Mouse (Mus musculus) CH12.LX (cell line): ENCODE data around the gene Denr. TPM values are rescaled to one million over a fixed set of nuclear protein-coding genes. Genes with fewer than 3 reads are reported as not detected.
A peak's percentile ranks its signal among the peaks of the same experiment; 100 is the strongest.

Source experiments
- DNase-seq: peaks from one replicate; pipeline ENCODE4 v3.0.0-alpha.2; 2013; ENCODE audit errors: extremely low read depth
- H3K27ac ChIP-seq: 2 replicates; pipeline ENCODE4 v1.5.1; 2012; ENCODE audit warnings: low read depth, mild to moderate bottlenecking, control low read depth, moderate library complexity; ENCODE audit not compliant: insufficient read depth
- H3K27me3 ChIP-seq: replicated peaks from 2 replicates; pipeline ENCODE3; 2012; ENCODE audit warnings: inconsistent platforms
- H3K36me3 ChIP-seq, 2 experiments: replicated peaks in 1 of 2; 2 replicates each; pipeline versions ENCODE3 to v1.6.1; 2012; ENCODE audit warnings: inconsistent platforms in 1 of 2, low read length in 1 of 2, mild to moderate bottlenecking in 1 of 2, mixed read lengths in 1 of 2, moderate library complexity in 1 of 2; ENCODE audit not compliant: control insufficient read depth in 1 of 2, insufficient read depth in 1 of 2
- H3K4me1 ChIP-seq, 2 experiments: 2 replicates each; pipeline ENCODE4 v1.6.1; 2012; ENCODE audit warnings: inconsistent platforms in 1 of 2, moderate library complexity in 1 of 2; ENCODE audit not compliant: insufficient read depth in 2 of 2, control insufficient read depth in 1 of 2
- H3K4me2 ChIP-seq: 2 replicates; pipeline ENCODE4 v1.6.1; 2012; ENCODE audit warnings: low read depth, mild to moderate bottlenecking, control low read depth; ENCODE audit not compliant: poor library complexity, insufficient read depth, severe bottlenecking
- H3K4me3 ChIP-seq, 3 experiments: fragments of 150-350 bp in 1 of 3; sonication (generic) in 1 of 3; replicated peaks in 1 of 3; 2 replicates each; pipeline versions ENCODE3 to v1.5.1; 2011 to 2012; ENCODE audit warnings: low read depth in 2 of 3, low read length in 2 of 3, mild to moderate bottlenecking in 2 of 3, moderate library complexity in 2 of 3, control low read depth in 1 of 3, improper control_type of control experiment in 1 of 3, inconsistent platforms in 1 of 3, mixed read lengths in 1 of 3; ENCODE audit not compliant: poor library complexity in 1 of 3
- H3K79me2 ChIP-seq: replicated peaks from 2 replicates; pipeline ENCODE4 v1.6.1; 2012; ENCODE audit warnings: mild to moderate bottlenecking, moderate library complexity; ENCODE audit not compliant: control insufficient read depth, poor library complexity, insufficient read depth, severe bottlenecking; ENCODE audit errors: extremely low read depth
- H3K9ac ChIP-seq: 2 replicates; pipeline ENCODE4 v1.6.1; 2012; ENCODE audit warnings: low read depth, mild to moderate bottlenecking, control low read depth, moderate library complexity; ENCODE audit not compliant: insufficient read depth
- H3K9me3 ChIP-seq: replicated peaks from 2 replicates; pipeline ENCODE3; 2012; ENCODE audit warnings: low read length, inconsistent platforms, mixed read lengths
- BHLHE40 ChIP-seq: IDR thresholded peaks from 2 replicates; pipeline ENCODE4 v1.6.1; 2011; ENCODE audit warnings: mild to moderate bottlenecking, low read depth, low read length, improper control_type of control experiment
- CHD1 ChIP-seq: IDR thresholded peaks from 2 replicates; pipeline ENCODE4 v1.6.1; 2012; ENCODE audit warnings: low read depth, low read length, improper control_type of control experiment, inconsistent platforms
- CHD2 ChIP-seq: IDR thresholded peaks from 2 replicates; pipeline ENCODE4 v1.6.1; 2011; ENCODE audit warnings: low read length, improper control_type of control experiment
- CTCF ChIP-seq, 2 experiments: IDR thresholded peaks in 1 of 2; conservative IDR thresholded peaks in 1 of 2; 2 replicates each; pipeline ENCODE4 v1.5.1; 2011 to 2012; ENCODE audit warnings: low read depth in 2 of 2, low read length in 2 of 2, improper control_type of control experiment in 1 of 2, inconsistent platforms in 1 of 2, mild to moderate bottlenecking in 1 of 2, moderate library complexity in 1 of 2
- ELF1 ChIP-seq: IDR thresholded peaks from 2 replicates; pipeline ENCODE4 v1.6.1; 2014; ENCODE audit warnings: low read depth, mild to moderate bottlenecking, inconsistent platforms, low read length, improper control_type of control experiment
- EP300 ChIP-seq: IDR thresholded peaks from 2 replicates; pipeline ENCODE4 v1.6.1; 2011; ENCODE audit warnings: low read length, improper control_type of control experiment
- ETS1 ChIP-seq: conservative IDR thresholded peaks from 2 replicates; pipeline ENCODE4 v1.6.1; 2012; ENCODE audit warnings: low read depth, mild to moderate bottlenecking, inconsistent platforms, low read length, improper control_type of control experiment, moderate library complexity
- HCFC1 ChIP-seq: IDR thresholded peaks from 2 replicates; pipeline ENCODE4 v1.6.1; 2012; ENCODE audit warnings: low read depth, mild to moderate bottlenecking, inconsistent platforms, low read length, improper control_type of control experiment
- IRF4 ChIP-seq: IDR thresholded peaks from 2 replicates; pipeline ENCODE4 v1.6.1; 2014; ENCODE audit warnings: low read depth, mild to moderate bottlenecking, inconsistent platforms, low read length, improper control_type of control experiment
- JUN ChIP-seq: IDR thresholded peaks from 2 replicates; pipeline ENCODE4 v1.6.1; 2011; ENCODE audit warnings: low read depth, mild to moderate bottlenecking, low read length, improper control_type of control experiment, moderate library complexity; ENCODE audit not compliant: insufficient read depth
- JUND ChIP-seq: conservative IDR thresholded peaks from 2 replicates; pipeline ENCODE4 v1.6.1; 2011; ENCODE audit warnings: low read depth, low read length, improper control_type of control experiment
- MAFK ChIP-seq: IDR thresholded peaks from 2 replicates; pipeline ENCODE4 v1.6.1; 2011; ENCODE audit warnings: low read length, improper control_type of control experiment; ENCODE audit not compliant: insufficient replicate concordance
- MAX ChIP-seq: IDR thresholded peaks from 2 replicates; pipeline ENCODE4 v1.6.1; 2011; ENCODE audit warnings: low read length, improper control_type of control experiment
- MAZ ChIP-seq: IDR thresholded peaks from 2 replicates; pipeline ENCODE4 v1.6.1; 2012; ENCODE audit warnings: low read depth, mild to moderate bottlenecking, inconsistent platforms, low read length, improper control_type of control experiment, moderate library complexity
- MEF2A ChIP-seq: IDR thresholded peaks from 2 replicates; pipeline ENCODE4 v1.6.1; 2014; ENCODE audit warnings: low read depth, mild to moderate bottlenecking, inconsistent platforms, low read length, improper control_type of control experiment, borderline replicate concordance
- MXI1 ChIP-seq: IDR thresholded peaks from 2 replicates; pipeline ENCODE4 v1.6.1; 2011; ENCODE audit warnings: mild to moderate bottlenecking, low read depth, low read length, improper control_type of control experiment
- NELFE ChIP-seq: IDR thresholded peaks from 2 replicates; pipeline ENCODE4 v1.6.1; 2011; ENCODE audit warnings: low read depth, low read length, improper control_type of control experiment
- PAX5 ChIP-seq: IDR thresholded peaks from 2 replicates; pipeline ENCODE4 v1.6.1; 2012; ENCODE audit warnings: low read length, inconsistent platforms, mixed read lengths
- POLR2A ChIP-seq: IDR thresholded peaks from 2 replicates; pipeline ENCODE4 v1.6.1; 2011; ENCODE audit warnings: low read depth, mild to moderate bottlenecking, improper control_type of control experiment, low read length
- POLR2AphosphoS2 ChIP-seq: IDR thresholded peaks from 2 replicates; pipeline ENCODE4 v1.6.1; 2011; ENCODE audit warnings: low read depth, low read length, improper control_type of control experiment
- RAD21 ChIP-seq: IDR thresholded peaks from 2 replicates; pipeline ENCODE4 v1.6.1; 2011; ENCODE audit warnings: low read depth, mild to moderate bottlenecking, low read length, improper control_type of control experiment, moderate library complexity
- RCOR1 ChIP-seq: conservative IDR thresholded peaks from 2 replicates; pipeline ENCODE4 v1.6.1; 2012; ENCODE audit warnings: low read depth, mild to moderate bottlenecking, inconsistent platforms, low read length, improper control_type of control experiment
- SIN3A ChIP-seq: IDR thresholded peaks from 2 replicates; pipeline ENCODE4 v1.6.1; 2012; ENCODE audit warnings: low read length, improper control_type of control experiment, inconsistent platforms
- TBP ChIP-seq: conservative IDR thresholded peaks from 2 replicates; pipeline ENCODE4 v1.6.1; 2011; ENCODE audit warnings: low read depth, low read length, improper control_type of control experiment
- TCF12 ChIP-seq: IDR thresholded peaks from 2 replicates; pipeline ENCODE4 v1.6.1; 2014; ENCODE audit warnings: low read depth, mild to moderate bottlenecking, inconsistent platforms, low read length, improper control_type of control experiment
- UBTF ChIP-seq: IDR thresholded peaks from 2 replicates; pipeline ENCODE4 v1.6.1; 2012; ENCODE audit warnings: low read depth, mild to moderate bottlenecking, inconsistent platforms, low read length, improper control_type of control experiment, moderate library complexity
- USF1 ChIP-seq: IDR thresholded peaks from 2 replicates; pipeline ENCODE4 v1.6.1; 2014; ENCODE audit warnings: low read depth, mild to moderate bottlenecking, inconsistent platforms, low read length, improper control_type of control experiment
- USF2 ChIP-seq: conservative IDR thresholded peaks from 2 replicates; pipeline ENCODE4 v1.6.1; 2011; ENCODE audit warnings: low read depth, low read length, improper control_type of control experiment
- ZKSCAN1 ChIP-seq: IDR thresholded peaks from 2 replicates; pipeline ENCODE4 v1.6.1; 2012; ENCODE audit warnings: low read depth, inconsistent platforms, low read length, improper control_type of control experiment, borderline replicate concordance
- ZNF384 ChIP-seq: IDR thresholded peaks from 2 replicates; pipeline ENCODE4 v1.6.1; 2012; ENCODE audit warnings: low read depth, low read length, improper control_type of control experiment, inconsistent platforms
- dilution Hi-C: fragments of 300-500 bp; cut with MboI; formaldehyde crosslinking; loops from 2 replicates; pipeline ENCODE4 v1.14.3; 2020; ENCODE audit warnings: low sequenced_read_pairs; ENCODE audit not compliant: extremely low pct_unique_long_range_greater_than_20kb, extremely low pct_ligation_motif_present
- in situ Hi-C: fragments of 300-500 bp; cut with MboI; formaldehyde crosslinking; loops from 3 replicates; pipeline ENCODE4 v1.14.3; 2019; ENCODE audit warnings: low sequenced_read_pairs, low pct_ligation_motif_present, low pct_unique_long_range_greater_than_20kb, mixed read lengths
- polyA plus RNA-seq: library from polyadenylated mRNA; unstranded; fragments of >175 nt; gene quantifications from 2 replicates; pipeline ENCODE4 v1.2.1, GENCODE M21; 2012; ENCODE audit warnings: low read depth; ENCODE audit not compliant: insufficient read length
- total RNA-seq, 2 experiments: library from RNA; depleted of rRNA; stranded (reverse); fragments of 300-350 nt in 1 of 2; fragments of >200 nt in 1 of 2; gene quantifications; 2 replicates each; pipeline ENCODE4 v1.2.3; 2012 to 2014

The Denr gene
- total and polyA plus RNA-seq, 3 experiments = 80.9 to 423 (median 128) TPM

GRCm38 (mm10) chr5:123858798-123859197, 48.2 kb upstream of the Denr start:
- H3K4me2 ChIP-seq = no peak overlapping the region
- no peaks in the 10 kb centered on the region for H3K9me3 ChIP-seq
- H3K27ac ChIP-seq = no peak overlapping the region
- H3K4me1 ChIP-seq = peaks cover 5 to 24% of the 10 kb centered on the region in 2 experiments
- no peaks in the 10 kb centered on the region for H3K36me3 ChIP-seq
- dilution Hi-C loops (no loop called here), in situ Hi-C loops (no loop called here)
- H3K79me2 ChIP-seq = no peaks in the 10 kb centered on the region
- H3K27me3 ChIP-seq = no peaks in the 10 kb centered on the region
- no peak for TF ChIP-seq USF1
- no peak for TF ChIP-seq TBP
- TF ChIP-seq ETS1 = no peak
- TF ChIP-seq UBTF = no peak
- no peak for TF ChIP-seq POLR2A
- TF ChIP-seq CHD1 = no peak
- TF ChIP-seq PAX5 = no peak
- no peak for TF ChIP-seq TCF12
- TF ChIP-seq RCOR1 = no peak
- H3K9ac ChIP-seq = no peak overlapping the region
- H3K4me3 ChIP-seq = no peak overlapping the region
- no peak for DNase-seq

- Histone ChIP-seq H3K27ac (no peak overlapping the region), H3K36me3 (no peaks in the 10 kb centered on the region)
- 0 out of 2 replicates have a peak, but pooled peaks have one; percentile 3 for TF ChIP-seq USF2
- TF ChIP-seq ZNF384 = peak; percentile 91
- TF ChIP-seq POLR2AphosphoS2 = no peak
- peak; percentile 42 for TF ChIP-seq ETS1
- TF ChIP-seq MEF2A = peak; percentile 56; the same call in 1 of the 2 replicates
- peak; percentile 75 for TF ChIP-seq CHD2
- peak; percentile 49; the same call in 1 of the 2 replicates for TF ChIP-seq BHLHE40
- no peak for TF ChIP-seq MAZ
- TF ChIP-seq TBP = 0 out of 2 replicates have a peak, but pooled peaks have one; percentile 22
- peak; percentile 91 for TF ChIP-seq RCOR1
- no peak for TF ChIP-seq ZKSCAN1
- no peak for TF ChIP-seq NELFE
- no peak for TF ChIP-seq USF1
- no peak for TF ChIP-seq HCFC1
- no peak for TF ChIP-seq PAX5
- no peak for TF ChIP-seq MAX
- peak; percentile 92 for TF ChIP-seq EP300
- TF ChIP-seq JUN = no peak
- TF ChIP-seq MXI1 = 0 out of 2 replicates have a peak, but pooled peaks have one; percentile 30
- no peak for TF ChIP-seq JUND
- no peak for TF ChIP-seq MAFK
- peak; percentile 73 for TF ChIP-seq SIN3A
- no peak for TF ChIP-seq ELF1
- no peak; the same call in 1 of the 2 replicates for TF ChIP-seq CHD1
- TF ChIP-seq IRF4 = peak; percentile 91
- no peak for TF ChIP-seq RAD21
- no peak for TF ChIP-seq CTCF (conservative IDR thresholded peaks at IDR 0.05 in 1 of 2, IDR thresholded peaks at IDR 0.05 in 1 of 2; ENCODE audit: low read depth in 2 of 2, low read length in 2 of 2)
- TF ChIP-seq, all 38 proteins: peak for 12
- H3K27me3 ChIP-seq = no peaks in the 10 kb centered on the region
- dilution Hi-C loops = no loop called here
- DNase-seq = peak; percentile 30
- H3K4me3 ChIP-seq = peak overlapping the region; percentile 17 to 37 (median 31)
- H3K4me2 ChIP-seq = peak overlapping the region; percentile 96
- peak overlapping the region; percentile 54; the same call in 1 of the 2 replicates for H3K9ac ChIP-seq
- H3K79me2 ChIP-seq = no peaks in the 10 kb centered on the region
- in situ Hi-C loops = loop anchor here (5.0 kb wide), 1 partner anchor 50 kb away; no protein-coding TSS in a partner anchor
- peaks cover 14 to 29% of the 10 kb centered on the region in 2 experiments for H3K4me1 ChIP-seq
- H3K9me3 ChIP-seq = no peaks in the 10 kb centered on the region
These were observed 44.3 kb upstream of the Denr start for GRCm38 (mm10) chr5:123862374-123863350.
